Mouse (Mus musculus) forebrain, embryonic 14.5 days (tissue): ENCODE data around the gene Tns1. TPM values are rescaled to one million over a fixed set of nuclear protein-coding genes. Genes with fewer than 3 reads are reported as not detected.

ENCODE experiments used
- ATAC-seq: fragments of 200-750 bp; cut with Nextera tagmentation; 2 replicates; pipeline ENCODE4 v1.8.0; 2017; ENCODE audit warnings: mild to moderate bottlenecking, moderate library complexity
- DNase-seq: peaks from one replicate; pipeline ENCODE4 v3.0.0-alpha.2; 2015; ENCODE audit warnings: low spot score
- H3K27ac ChIP-seq: fragments of 300-500 bp; sonication (generic); 2 replicates; pipeline ENCODE4 v1.5.1; 2014; ENCODE audit warnings: low read depth, mild to moderate bottlenecking, control low read depth, low read length, moderate library complexity
- H3K27me3 ChIP-seq: fragments of 300-500 bp; sonication (generic); replicated peaks from 2 replicates; pipeline ENCODE4 v1.6.1; 2014; ENCODE audit warnings: low read length, control low read depth, mixed read lengths; ENCODE audit not compliant: control insufficient read depth, insufficient read depth
- H3K36me3 ChIP-seq: fragments of 300-500 bp; sonication (generic); 2 replicates; pipeline ENCODE4 v1.6.1; 2014; ENCODE audit warnings: low read length, control low read depth; ENCODE audit not compliant: control insufficient read depth, insufficient read depth
- H3K4me1 ChIP-seq: fragments of 300-500 bp; sonication (generic); 2 replicates; pipeline ENCODE4 v1.6.1; 2014; ENCODE audit warnings: antibody characterized with exemption, low read length, control low read depth; ENCODE audit not compliant: control insufficient read depth, insufficient read depth
- H3K4me2 ChIP-seq: fragments of 300-500 bp; sonication (generic); 2 replicates; pipeline ENCODE4 v1.6.1; 2014; ENCODE audit warnings: mild to moderate bottlenecking, control low read depth, low read length
- H3K4me3 ChIP-seq: fragments of 300-500 bp; sonication (generic); 2 replicates; pipeline ENCODE4 v1.5.1; 2014; ENCODE audit warnings: low read depth, low read length, control low read depth
- H3K9ac ChIP-seq: fragments of 300-500 bp; sonication (generic); 2 replicates; pipeline ENCODE4 v1.6.1; 2014; ENCODE audit warnings: mild to moderate bottlenecking, low read length, control low read depth, moderate library complexity
- H3K9me3 ChIP-seq: fragments of 300-500 bp; sonication (generic); replicated peaks from 2 replicates; pipeline ENCODE4 v1.6.1; 2016; ENCODE audit warnings: low read length, control low read depth, mixed read lengths; ENCODE audit not compliant: control insufficient read depth
- WGBS: fragments of 180-500 bp; shearing (Covaris S2); extraction: QIAGEN DNeasy Blood & Tissue Kit; methylation state at CpG from one replicate; pipeline ENCODE4 v1.1.7; 2014; 5-methylcytosine and 5-hydroxymethylcytosine counted together
- polyA plus RNA-seq: library from polyadenylated mRNA; unstranded; fragments of >200 nt; fragmentation: Nextera tagmentation; extraction: Ambion mirVana; gene quantifications from 2 replicates; pipeline ENCODE4 v1.2.1, GENCODE M21; 2014

The Tns1 gene
- polyA plus RNA-seq, 1 experiment from 2014 or later = 7.7 TPM

DNA sequence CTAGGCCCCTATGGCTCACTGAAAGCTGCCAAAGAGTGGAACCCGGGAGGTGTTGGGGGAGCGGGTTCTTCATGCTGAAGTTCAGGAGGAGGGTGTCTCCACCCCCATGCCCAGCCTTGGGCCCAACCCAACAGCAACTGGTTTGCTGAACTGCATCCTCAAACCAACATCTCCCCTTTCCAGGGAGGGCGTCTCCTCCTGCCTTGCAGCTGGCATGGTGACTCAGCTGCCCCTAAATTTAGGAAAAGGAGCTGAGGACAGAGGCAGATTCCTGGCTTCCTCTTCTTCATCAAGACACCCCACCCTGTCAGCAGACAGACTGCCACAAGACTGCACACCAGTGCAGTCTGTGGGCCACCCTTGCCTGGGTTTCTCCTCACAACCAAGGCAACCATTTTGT is 173.1 kb downstream of the Tns1 start:
- ATAC-seq = no peak
- H3K9ac ChIP-seq = no peak overlapping the region
- H3K4me2 ChIP-seq = no peak overlapping the region
- 93% methylated on average over 3 of the region's 3 CpGs for WGBS
- H3K27ac ChIP-seq = no peak overlapping the region
- DNase-seq = no peak
- peaks cover 2% of the 10 kb centered on the region; the same call in 1 of the 2 replicates for H3K4me1 ChIP-seq
- no peaks in the 10 kb centered on the region for H3K27me3 ChIP-seq
- no peaks in the 10 kb centered on the region for H3K9me3 ChIP-seq
- H3K36me3 ChIP-seq = no peaks in the 10 kb centered on the region
- no peak overlapping the region for H3K4me3 ChIP-seq

- no peaks in the 10 kb centered on the region for H3K27me3 ChIP-seq
- no peak overlapping the region for H3K9ac ChIP-seq
- H3K36me3 ChIP-seq = no peaks in the 10 kb centered on the region
- H3K4me3 ChIP-seq = no peak overlapping the region
- no peaks in the 10 kb centered on the region for H3K4me1 ChIP-seq
- H3K9me3 ChIP-seq = no peaks in the 10 kb centered on the region
- no peak overlapping the region for H3K27ac ChIP-seq
- WGBS = 87% methylated on average over 5 of the region's 5 CpGs
- ATAC-seq (no peak), DNase-seq (no peak)
- H3K4me2 ChIP-seq = no peak overlapping the region
These were observed 175.5 kb downstream of the Tns1 start for GRCm38 (mm10) chr1:73948757-73949156.

GRCm38 (mm10) chr1:73947525-73948304 is 176.5 kb downstream of the Tns1 start:
- ATAC-seq = no peak
- WGBS = 70% methylated on average over 15 of the region's 15 CpGs

GRCm38 (mm10) chr1:73946701-73947100 is 177.5 kb downstream of the Tns1 start:
- Histone ChIP-seq H3K36me3 (no peaks in the 10 kb centered on the region), H3K9me3 (no peaks in the 10 kb centered on the region), H3K4me3 (no peak overlapping the region), H3K4me1 (no peaks in the 10 kb centered on the region), H3K4me2 (no peak overlapping the region), H3K9ac (no peak overlapping the region), H3K27me3 (no peaks in the 10 kb centered on the region), H3K27ac (no peak overlapping the region)
- ATAC-seq (no peak), DNase-seq (no peak)
- WGBS = 84% methylated on average over 7 of the region's 7 CpGs

More at GRCm38 (mm10) chr1:73947525-73948304, 176.5 kb downstream of the Tns1 start:
- Histone ChIP-seq H3K27me3 (no peaks in the 10 kb centered on the region), H3K9me3 (no peaks in the 10 kb centered on the region), H3K27ac (no peak overlapping the region), H3K4me3 (no peak overlapping the region), H3K4me1 (no peaks in the 10 kb centered on the region), H3K36me3 (no peaks in the 10 kb centered on the region), H3K9ac (no peak overlapping the region), H3K4me2 (no peak overlapping the region)
- DNase-seq = no peak

GRCm38 (mm10) chr1:73944393-73944792 is 179.9 kb downstream of the Tns1 start:
- Histone ChIP-seq H3K4me1 (no peaks in the 10 kb centered on the region), H3K4me2 (no peak overlapping the region), H3K36me3 (no peaks in the 10 kb centered on the region), H3K4me3 (no peak overlapping the region), H3K9me3 (no peaks in the 10 kb centered on the region), H3K27ac (no peak overlapping the region), H3K9ac (no peak overlapping the region), H3K27me3 (no peaks in the 10 kb centered on the region)
- peak; percentile 32 for DNase-seq
- peak; percentile 57; the same call in 1 of the 2 replicates for ATAC-seq
- 30% methylated on average over 3 of the region's 3 CpGs for WGBS

DNA sequence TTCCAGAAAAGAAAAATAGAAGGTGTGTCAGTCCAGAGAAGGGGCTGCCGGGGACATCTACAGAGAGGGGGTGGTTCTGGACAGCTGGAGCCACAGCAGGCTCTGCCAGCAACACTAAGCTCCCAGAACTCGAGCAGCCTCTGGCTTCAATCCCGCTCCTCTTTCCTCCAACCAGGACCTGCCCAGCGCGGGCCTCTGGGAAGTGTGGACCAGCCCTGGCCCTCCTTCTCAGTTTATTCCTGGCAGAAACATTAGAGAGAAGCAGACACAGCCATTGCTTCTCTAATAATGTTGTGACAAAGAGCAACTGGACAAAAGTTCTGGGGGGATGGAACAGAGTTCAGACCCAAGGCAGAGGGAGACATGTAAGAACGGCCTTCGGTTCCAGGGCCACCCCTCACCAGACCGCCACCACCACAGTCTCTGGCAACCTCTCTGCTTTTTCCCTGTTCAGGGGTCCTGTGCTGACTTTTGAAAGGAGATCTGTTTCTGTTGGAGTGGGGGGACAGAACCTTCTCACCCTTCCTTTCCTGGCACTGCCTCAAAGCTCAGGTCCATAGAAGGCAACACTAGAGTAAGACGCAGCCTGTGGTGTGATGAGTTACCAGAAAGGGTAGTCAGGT is 180.5 kb downstream of the Tns1 start:
- WGBS = 80% methylated on average over 9 of the region's 9 CpGs
- H3K4me3 ChIP-seq = no peak overlapping the region
- H3K4me2 ChIP-seq = no peak overlapping the region
- no peaks in the 10 kb centered on the region for H3K27me3 ChIP-seq
- H3K27ac ChIP-seq = no peak overlapping the region; the same call in 1 of the 2 replicates
- no peaks in the 10 kb centered on the region for H3K4me1 ChIP-seq
- no peak overlapping the region for H3K9ac ChIP-seq
- DNase-seq (no peak), ATAC-seq (no peak)
- no peaks in the 10 kb centered on the region for H3K36me3 ChIP-seq
- no peaks in the 10 kb centered on the region for H3K9me3 ChIP-seq

DNA sequence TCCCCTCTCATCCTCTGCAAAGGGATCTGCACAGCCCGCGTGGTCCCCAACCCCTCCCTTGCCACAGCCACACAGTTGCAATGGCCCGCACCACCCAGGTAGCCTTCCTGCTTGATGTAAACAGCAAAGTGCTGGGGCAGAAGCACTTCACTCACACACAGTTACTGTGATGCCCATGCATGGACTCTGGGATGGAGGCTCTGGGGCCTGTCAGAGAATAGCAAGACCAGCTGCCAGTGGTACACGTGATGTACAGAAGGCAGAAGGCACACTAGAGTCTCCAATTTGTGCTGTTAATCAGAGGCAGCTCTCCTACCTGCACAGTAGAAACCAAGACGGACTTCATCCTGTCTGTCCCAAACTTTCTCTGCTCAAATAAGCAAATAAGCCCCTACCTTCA is 181.0 kb downstream of the Tns1 start:
- Histone ChIP-seq H3K4me3 (no peak overlapping the region), H3K27ac (no peak overlapping the region), H3K9ac (no peak overlapping the region), H3K27me3 (no peaks in the 10 kb centered on the region), H3K9me3 (no peaks in the 10 kb centered on the region), H3K4me1 (no peaks in the 10 kb centered on the region), H3K36me3 (no peaks in the 10 kb centered on the region), H3K4me2 (no peak overlapping the region)
- DNase-seq (no peak), ATAC-seq (no peak)
- 78% methylated on average over 5 of the region's 5 CpGs for WGBS

GRCm38 (mm10) chr1:73942243-73942642 is 182.0 kb downstream of the Tns1 start:
- no peaks in the 10 kb centered on the region for H3K4me1 ChIP-seq
- no peak overlapping the region for H3K9ac ChIP-seq
- no peak overlapping the region for H3K4me3 ChIP-seq
- no peaks in the 10 kb centered on the region for H3K9me3 ChIP-seq
- DNase-seq = no peak
- no peak overlapping the region for H3K4me2 ChIP-seq
- H3K27me3 ChIP-seq = no peaks in the 10 kb centered on the region
- ATAC-seq = no peak
- no peaks in the 10 kb centered on the region for H3K36me3 ChIP-seq
- no peak overlapping the region for H3K27ac ChIP-seq
- WGBS = 39% methylated on average over 2 of the region's 2 CpGs

DNA sequence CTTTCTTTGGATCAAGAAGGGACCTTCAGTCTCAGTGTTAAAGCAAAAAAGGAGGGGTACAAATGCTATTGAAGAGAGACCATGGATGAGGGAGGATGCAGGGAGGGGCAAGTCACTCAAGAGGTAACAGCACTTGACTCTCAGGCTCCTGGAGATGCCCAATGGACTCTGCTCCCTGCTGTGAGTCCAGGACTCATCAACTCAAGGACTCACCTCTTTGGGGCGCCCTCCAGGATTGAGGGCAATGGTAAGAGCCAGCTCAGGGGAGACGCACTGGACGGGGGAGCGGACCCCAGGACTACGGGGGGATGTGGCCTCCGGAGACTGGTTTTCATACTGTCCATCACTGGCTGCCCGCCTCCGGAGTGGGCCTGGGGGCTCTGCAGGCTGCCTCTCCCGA is 182.6 kb downstream of the Tns1 start:
- DNase-seq = no peak
- H3K27me3 ChIP-seq = no peaks in the 10 kb centered on the region
- no peaks in the 10 kb centered on the region for H3K9me3 ChIP-seq
- no peak overlapping the region for H3K27ac ChIP-seq
- H3K4me1 ChIP-seq = no peaks in the 10 kb centered on the region
- no peak for ATAC-seq
- no peak overlapping the region for H3K9ac ChIP-seq
- 55% methylated on average over 9 of the region's 9 CpGs for WGBS
- no peaks in the 10 kb centered on the region for H3K36me3 ChIP-seq
- no peak overlapping the region for H3K4me3 ChIP-seq
- no peak overlapping the region for H3K4me2 ChIP-seq
